Mouse (Mus musculus) liver, adult 2 months (tissue): ENCODE measurements around the gene Cd80. TPM values are rescaled to one million over a fixed set of nuclear protein-coding genes. Genes with fewer than 3 reads are reported as not detected.

Experiments
- DNase-seq: peaks from one replicate; pipeline ENCODE4 v3.0.0-alpha.2; 2011; ENCODE audit warnings: low read depth, low spot score; ENCODE audit errors: extremely low read depth
- H3K27ac ChIP-seq: fragments of 200-500 bp; replicated peaks from 2 replicates; pipeline ENCODE4 v1.5.1; 2012; ENCODE audit warnings: low read depth, mild to moderate bottlenecking, control low read depth, inconsistent platforms, low read length; ENCODE audit not compliant: insufficient read depth
- H3K27me3 ChIP-seq: fragments of 200-500 bp; 2 replicates; pipeline ENCODE4 v1.6.1; 2012; ENCODE audit warnings: mild to moderate bottlenecking, moderate library complexity, low read length, inconsistent platforms; ENCODE audit not compliant: control insufficient read depth, insufficient read depth
- H3K36me3 ChIP-seq: fragments of 200-500 bp; 2 replicates; pipeline ENCODE4 v1.6.1; 2012; ENCODE audit warnings: low read length, inconsistent platforms; ENCODE audit not compliant: control insufficient read depth, insufficient read depth
- H3K4me1 ChIP-seq: fragments of 200-500 bp; 2 replicates; pipeline ENCODE4 v1.6.1; 2011; ENCODE audit warnings: low read length; ENCODE audit not compliant: control insufficient read depth, insufficient read depth
- H3K4me3 ChIP-seq: fragments of 200-500 bp; 2 replicates; pipeline ENCODE4 v1.5.1; 2011; ENCODE audit warnings: low read depth, mild to moderate bottlenecking, control low read depth, low read length, moderate library complexity; ENCODE audit not compliant: insufficient read depth
- H3K79me2 ChIP-seq: fragments of 200-500 bp; 2 replicates; pipeline ENCODE4 v1.6.1; 2012; ENCODE audit warnings: inconsistent platforms, mild to moderate bottlenecking, low read length, moderate library complexity; ENCODE audit not compliant: control insufficient read depth, insufficient read depth
- H3K9ac ChIP-seq: fragments of 200-500 bp; 2 replicates; pipeline ENCODE4 v1.6.1; 2012; ENCODE audit warnings: low read depth, mild to moderate bottlenecking, control low read depth, inconsistent platforms, low read length
- CTCF ChIP-seq: fragments of 200-500 bp; IDR thresholded peaks from 2 replicates; pipeline ENCODE4 v1.5.1; 2011; ENCODE audit warnings: low read depth, low read length, control low read depth
- POLR2A ChIP-seq: fragments of 200-500 bp; IDR thresholded peaks from 2 replicates; pipeline ENCODE4 v1.6.1; 2011; ENCODE audit warnings: low read length, control low read depth; ENCODE audit not compliant: insufficient read depth; ENCODE audit errors: extremely low read depth
- WGBS: fragments of 180-500 bp; shearing (Covaris S2); methylation state at CpG from one replicate; pipeline ENCODE4 v1.1.7; 2018; 5-methylcytosine and 5-hydroxymethylcytosine counted together
- polyA plus RNA-seq: library from polyadenylated mRNA; depleted of rRNA; stranded (reverse); fragments of >200 nt; gene quantifications from 2 replicates; pipeline ENCODE4 v1.2.3, GENCODE M21; 2012
- total RNA-seq: library from RNA; depleted of rRNA; stranded (reverse); fragments of >200 nt; gene quantifications from 2 replicates; pipeline ENCODE4 v1.2.3, GENCODE M21; 2014

Gene Cd80
- total and polyA plus RNA-seq, 2 experiments: 0.28 to 0.29 TPM

- TF ChIP-seq CTCF (no peak), POLR2A (no peak)
- 58% methylated on average over 4 of the region's 4 CpGs for whole genome bisulfite sequencing
- H3K4me1 ChIP-seq: no peaks in the 10 kb centered on the region
- no peaks in the 10 kb centered on the region for H3K36me3 ChIP-seq
- H3K4me3 ChIP-seq: no peak overlapping the region
- H3K27me3 ChIP-seq: no peaks in the 10 kb centered on the region
- no peaks in the 10 kb centered on the region for H3K79me2 ChIP-seq
- DNase-seq: no peak
- no peak overlapping the region for H3K9ac ChIP-seq
- no peak overlapping the region for H3K27ac ChIP-seq
Measured at GRCm38 (mm10) chr16:38466089-38466488, 10.7 kb downstream of the Cd80 start.

- no peaks in the 10 kb centered on the region for H3K4me1 ChIP-seq
- 89% methylated on average over 13 of the region's 13 CpGs for WGBS
- H3K4me3 ChIP-seq: no peak overlapping the region
- no peak for DNase-seq
- H3K27ac ChIP-seq: no peak overlapping the region
- no peaks in the 10 kb centered on the region for H3K27me3 ChIP-seq
- TF ChIP-seq CTCF (no peak), POLR2A (no peak)
- H3K36me3 ChIP-seq: no peaks in the 10 kb centered on the region
- no peaks in the 10 kb centered on the region for H3K79me2 ChIP-seq
- no peak overlapping the region for H3K9ac ChIP-seq
Measured at GRCm38 (mm10) chr16:38467091-38467916, 11.9 kb downstream of the Cd80 start.

GRCm38 (mm10) chr16:38467917-38468705, 12.8 kb downstream of the Cd80 start:
- H3K36me3 ChIP-seq: no peaks in the 10 kb centered on the region
- no peaks in the 10 kb centered on the region for H3K79me2 ChIP-seq
- no peak for DNase-seq
- H3K4me1 ChIP-seq: no peaks in the 10 kb centered on the region
- WGBS: 74% methylated on average over 8 of the region's 8 CpGs
- no peak overlapping the region for H3K4me3 ChIP-seq
- H3K27ac ChIP-seq: no peak overlapping the region
- no peak overlapping the region for H3K9ac ChIP-seq
- H3K27me3 ChIP-seq: no peaks in the 10 kb centered on the region
- TF ChIP-seq CTCF (no peak), POLR2A (no peak)

GRCm38 (mm10) chr16:38468706-38469018, 13.3 kb downstream of the Cd80 start:
- Histone ChIP-seq H3K36me3 (no peaks in the 10 kb centered on the region), H3K27ac (no peak overlapping the region), H3K4me3 (no peak overlapping the region), H3K9ac (no peak overlapping the region), H3K4me1 (no peaks in the 10 kb centered on the region), H3K27me3 (no peaks in the 10 kb centered on the region), H3K79me2 (no peaks in the 10 kb centered on the region)
- TF ChIP-seq POLR2A (no peak), CTCF (peak; percentile 23; the same call in 1 of the 2 replicates)
- peak; percentile 26 for DNase-seq
- 39% methylated on average over 3 of the region's 3 CpGs for whole genome bisulfite sequencing

GRCm38 (mm10) chr16:38469437-38469836, 14.1 kb downstream of the Cd80 start:
- 85% methylated on average over 8 of the region's 8 CpGs for WGBS
- Histone ChIP-seq H3K36me3 (no peaks in the 10 kb centered on the region), H3K79me2 (no peaks in the 10 kb centered on the region), H3K27ac (no peak overlapping the region), H3K27me3 (no peaks in the 10 kb centered on the region), H3K9ac (no peak overlapping the region), H3K4me3 (no peak overlapping the region), H3K4me1 (no peaks in the 10 kb centered on the region)
- no peak for DNase-seq
- TF ChIP-seq POLR2A (no peak), CTCF (no peak)
